Mouse (Mus musculus): ENCODE measurements around the gene Ebna1bp2. TPM values are rescaled to one million over a fixed set of nuclear protein-coding genes. Genes with fewer than 3 reads are reported as not detected.

The Ebna1bp2 gene
- polyA plus RNA-seq (2014; fragmentation: Illumina TruSeq; extraction: RNeasy Lipid Tissue Mini Kit (QIAGEN cat#74804); ENCODE audit: insufficient read depth, low read depth, low replicate concordance): 50.0 TPM

GRCm38 (mm10) chr4:118620279-118620966, at the start of gene Ebna1bp2, which contains the start of gene Cfap57:
TSS of gene Ebna1bp2 (plus strand) at chr4:118620799.
TSS of gene Cfap57 (minus strand) at chr4:118620777.

GRCm38 (mm10) chr4:118658652-118659051, 38.1 kb downstream of the Ebna1bp2 start, which contains the start of gene Olfr62:
TSS of gene Olfr62 (plus strand) at chr4:118658952.

Other genes starting within 250 kb of the Ebna1bp2 start
- gene Szt2, start 211.5 kb upstream of the Ebna1bp2 start, polyA plus RNA-seq (2014; fragmentation: Illumina TruSeq; extraction: RNeasy Lipid Tissue Mini Kit (QIAGEN cat#74804); ENCODE audit: insufficient read depth, low read depth, low replicate concordance): 11.1 TPM
- gene Med8, start 211.5 kb upstream of the Ebna1bp2 start, polyA plus RNA-seq (2014; fragmentation: Illumina TruSeq; extraction: RNeasy Lipid Tissue Mini Kit (QIAGEN cat#74804); ENCODE audit: insufficient read depth, low read depth, low replicate concordance): 49.6 TPM
- gene Elovl1, start 192.7 kb upstream of the Ebna1bp2 start, polyA plus RNA-seq (2014; fragmentation: Illumina TruSeq; extraction: RNeasy Lipid Tissue Mini Kit (QIAGEN cat#74804); ENCODE audit: insufficient read depth, low read depth, low replicate concordance): 323 TPM
- 2.9 TPM for gene Cdc20, start 183.4 kb upstream of the Ebna1bp2 start, polyA plus RNA-seq (2014; fragmentation: Illumina TruSeq; extraction: RNeasy Lipid Tissue Mini Kit (QIAGEN cat#74804); ENCODE audit: insufficient read depth, low read depth, low replicate concordance)
- 0.10 TPM for gene Mpl, start 163.3 kb upstream of the Ebna1bp2 start, polyA plus RNA-seq (2014; fragmentation: Illumina TruSeq; extraction: RNeasy Lipid Tissue Mini Kit (QIAGEN cat#74804); ENCODE audit: insufficient read depth, low read depth, low replicate concordance)
- gene Tie1, start 130.7 kb upstream of the Ebna1bp2 start, polyA plus RNA-seq (2014; fragmentation: Illumina TruSeq; extraction: RNeasy Lipid Tissue Mini Kit (QIAGEN cat#74804); ENCODE audit: insufficient read depth, low read depth, low replicate concordance): 69.8 TPM
- 12.1 TPM for gene 2610528J11Rik, start 93.8 kb upstream of the Ebna1bp2 start, polyA plus RNA-seq (2014; fragmentation: Illumina TruSeq; extraction: RNeasy Lipid Tissue Mini Kit (QIAGEN cat#74804); ENCODE audit: insufficient read depth, low read depth, low replicate concordance)
- gene Tmem125, start 76.8 kb upstream of the Ebna1bp2 start, polyA plus RNA-seq (2014; fragmentation: Illumina TruSeq; extraction: RNeasy Lipid Tissue Mini Kit (QIAGEN cat#74804); ENCODE audit: insufficient read depth, low read depth, low replicate concordance): 11.6 TPM
- gene Cfap57, start within 50 bp of the Ebna1bp2 start, polyA plus RNA-seq (2014; fragmentation: Illumina TruSeq; extraction: RNeasy Lipid Tissue Mini Kit (QIAGEN cat#74804); ENCODE audit: insufficient read depth, low read depth, low replicate concordance): 2.5 TPM
- gene Olfr62, start 38.2 kb downstream of the Ebna1bp2 start, polyA plus RNA-seq (2014; fragmentation: Illumina TruSeq; extraction: RNeasy Lipid Tissue Mini Kit (QIAGEN cat#74804); ENCODE audit: insufficient read depth, low read depth, low replicate concordance): not detected
- 0.24 TPM for gene Olfr1342, start 72.0 kb downstream of the Ebna1bp2 start, polyA plus RNA-seq (2014; fragmentation: Illumina TruSeq; extraction: RNeasy Lipid Tissue Mini Kit (QIAGEN cat#74804); ENCODE audit: insufficient read depth, low read depth, low replicate concordance)
- not detected for gene Olfr1341, start 82.7 kb downstream of the Ebna1bp2 start, polyA plus RNA-seq (2014; fragmentation: Illumina TruSeq; extraction: RNeasy Lipid Tissue Mini Kit (QIAGEN cat#74804); ENCODE audit: insufficient read depth, low read depth, low replicate concordance)
- gene Olfr1340, start 99.3 kb downstream of the Ebna1bp2 start, polyA plus RNA-seq (2014; fragmentation: Illumina TruSeq; extraction: RNeasy Lipid Tissue Mini Kit (QIAGEN cat#74804); ENCODE audit: insufficient read depth, low read depth, low replicate concordance): not detected
- gene Olfr1339, start 111.4 kb downstream of the Ebna1bp2 start, polyA plus RNA-seq (2014; fragmentation: Illumina TruSeq; extraction: RNeasy Lipid Tissue Mini Kit (QIAGEN cat#74804); ENCODE audit: insufficient read depth, low read depth, low replicate concordance): not detected
- gene Olfr1338, start 137.9 kb downstream of the Ebna1bp2 start, polyA plus RNA-seq (2014; fragmentation: Illumina TruSeq; extraction: RNeasy Lipid Tissue Mini Kit (QIAGEN cat#74804); ENCODE audit: insufficient read depth, low read depth, low replicate concordance): not detected
- gene Olfr1337, start 161.8 kb downstream of the Ebna1bp2 start, polyA plus RNA-seq (2014; fragmentation: Illumina TruSeq; extraction: RNeasy Lipid Tissue Mini Kit (QIAGEN cat#74804); ENCODE audit: insufficient read depth, low read depth, low replicate concordance): not detected
- gene Olfr1335, start 189.1 kb downstream of the Ebna1bp2 start, polyA plus RNA-seq (2014; fragmentation: Illumina TruSeq; extraction: RNeasy Lipid Tissue Mini Kit (QIAGEN cat#74804); ENCODE audit: insufficient read depth, low read depth, low replicate concordance): not detected
- not detected for gene Olfr1333, start 215.5 kb downstream of the Ebna1bp2 start, polyA plus RNA-seq (2014; fragmentation: Illumina TruSeq; extraction: RNeasy Lipid Tissue Mini Kit (QIAGEN cat#74804); ENCODE audit: insufficient read depth, low read depth, low replicate concordance)
- not detected for gene Olfr1331, start 243.8 kb downstream of the Ebna1bp2 start, polyA plus RNA-seq (2014; fragmentation: Illumina TruSeq; extraction: RNeasy Lipid Tissue Mini Kit (QIAGEN cat#74804); ENCODE audit: insufficient read depth, low read depth, low replicate concordance)

Measured in lung, adult 10 weeks (tissue).